Mouse (Mus musculus) CD4-positive, CD25-positive, alpha-beta regulatory T cell, adult 9 weeks (primary cell): Measurements from ENCODE around the gene Slc7a5. TPM values are rescaled to one million over a fixed set of nuclear protein-coding genes. Genes with fewer than 3 reads are reported as not detected.

ENCODE experiments used
- polyA plus RNA-seq: library from polyadenylated mRNA; unstranded; fragments of 100-300 nt; shearing (Covaris generic); gene quantifications from one replicate; pipeline ENCODE4 v1.2.1, GENCODE M21; 2017

Slc7a5 gene
- polyA plus RNA-seq, result 2.6 TPM

GRCm38 (mm10) chr8:121907587-121908248 lies at the start of gene Slc7a5:
Gene Slc7a5 (minus strand): TSS chr8:121907694.

GRCm38 (mm10) chr8:121949222-121949800 lies 41.8 kb upstream of the Slc7a5 start, which contains the start of gene Banp:
Gene Banp (plus strand): TSS chr8:121949750.

GRCm38 (mm10) chr8:121944831-121945230 lies 37.3 kb upstream of the Slc7a5 start, which contains the start of gene Car5a:
Gene Car5a (minus strand): TSS chr8:121944904.

Other genes starting within 250 kb of the Slc7a5 start
- gene Jph3, start 178.1 kb downstream of the Slc7a5 start, polyA plus RNA-seq, result 0.26 TPM
- 43.8 TPM for gene Klhdc4, start 78.1 kb downstream of the Slc7a5 start, polyA plus RNA-seq
- not detected for gene Car5a, start 37.2 kb upstream of the Slc7a5 start, polyA plus RNA-seq
- 42.5 TPM for gene Banp, start 42.1 kb upstream of the Slc7a5 start, polyA plus RNA-seq